Mouse (Mus musculus) CH12.LX (cell line): ENCODE measurements around the gene Lama1.

Experiments
- CTCF ChIP-seq, 2 experiments: IDR thresholded peaks in 1 of 2; conservative IDR thresholded peaks in 1 of 2; 2 replicates each; pipeline ENCODE4 v1.5.1; 2011 to 2012; ENCODE audit warnings: low read depth in 2 of 2, low read length in 2 of 2, improper control_type of control experiment in 1 of 2, inconsistent platforms in 1 of 2, mild to moderate bottlenecking in 1 of 2, moderate library complexity in 1 of 2
- ETS1 ChIP-seq: conservative IDR thresholded peaks from 2 replicates; pipeline ENCODE4 v1.6.1; 2012; ENCODE audit warnings: low read depth, mild to moderate bottlenecking, inconsistent platforms, low read length, improper control_type of control experiment, moderate library complexity
- GABPA ChIP-seq: IDR thresholded peaks from 2 replicates; pipeline ENCODE4 v1.6.1; 2012; ENCODE audit warnings: low read depth, low read length, improper control_type of control experiment, inconsistent platforms; ENCODE audit not compliant: insufficient replicate concordance
- HCFC1 ChIP-seq: IDR thresholded peaks from 2 replicates; pipeline ENCODE4 v1.6.1; 2012; ENCODE audit warnings: low read depth, mild to moderate bottlenecking, inconsistent platforms, low read length, improper control_type of control experiment
- PAX5 ChIP-seq: IDR thresholded peaks from 2 replicates; pipeline ENCODE4 v1.6.1; 2012; ENCODE audit warnings: low read length, inconsistent platforms, mixed read lengths
- POLR2A ChIP-seq: IDR thresholded peaks from 2 replicates; pipeline ENCODE4 v1.6.1; 2011; ENCODE audit warnings: low read depth, mild to moderate bottlenecking, improper control_type of control experiment, low read length
- SMC3 ChIP-seq: IDR thresholded peaks from 2 replicates; pipeline ENCODE4 v1.6.1; 2011; ENCODE audit warnings: low read depth, low read length, improper control_type of control experiment
- TBP ChIP-seq: conservative IDR thresholded peaks from 2 replicates; pipeline ENCODE4 v1.6.1; 2011; ENCODE audit warnings: low read depth, low read length, improper control_type of control experiment
- USF1 ChIP-seq: IDR thresholded peaks from 2 replicates; pipeline ENCODE4 v1.6.1; 2014; ENCODE audit warnings: low read depth, mild to moderate bottlenecking, inconsistent platforms, low read length, improper control_type of control experiment
- ZC3H11A ChIP-seq: IDR thresholded peaks from 2 replicates; pipeline ENCODE4 v1.6.1; 2012; ENCODE audit warnings: low read depth, mild to moderate bottlenecking, inconsistent platforms, low read length, improper control_type of control experiment

GRCm38 (mm10) chr17:67697461-67697891 lies 417 bp downstream of the Lama1 start:
- no peak for TF ChIP-seq HCFC1
- TF ChIP-seq USF1, result no peak
- no peak for TF ChIP-seq CTCF (conservative IDR thresholded peaks at IDR 0.05 in 1 of 2, IDR thresholded peaks at IDR 0.05 in 1 of 2; ENCODE audit: low read depth in 2 of 2, low read length in 2 of 2)
- no peak for TF ChIP-seq TBP
- TF ChIP-seq POLR2A, result no peak
- no peak for TF ChIP-seq SMC3
- TF ChIP-seq ETS1, result no peak
- no peak for TF ChIP-seq GABPA
- TF ChIP-seq PAX5, result no peak
- no peak for TF ChIP-seq ZC3H11A
